In genomic region chr7:99979546-99980131, GRCm38 (mm10) we compare ENCODE assay signal across 8 mouse cellular contexts. TPM values are rescaled to one million over a fixed set of nuclear protein-coding genes. Genes with fewer than 3 reads are reported as not detected.
DNase-seq lines count a peak whose midpoint lies in the region; ATAC-seq and TF ChIP-seq lines count a peak whose summit lies in the region.

No protein-coding gene starts in this region.

- peaks cover 5% of the 10 kb centered on the region for H3K36me3 ChIP-seq in megakaryocyte, embryonic 14.5 days (replicated peaks; ENCODE audit: low read length)
- H3K36me3 ChIP-seq in forebrain, embryonic 14.5 days (ENCODE audit: control insufficient read depth, insufficient read depth, low read length), result no peaks in the 10 kb centered on the region
- H3K36me3 ChIP-seq in hindbrain, embryonic 11.5 days (ENCODE audit: control insufficient read depth, insufficient read depth, low read length), result no peaks in the 10 kb centered on the region
- no peaks in the 10 kb centered on the region for H3K36me3 ChIP-seq in limb, embryonic 14.5 days (ENCODE audit: control insufficient read depth, insufficient read depth, low read length)
- H3K36me3 ChIP-seq in midbrain, postnatal 0 days (ENCODE audit: insufficient read depth, low read length), result no peaks in the 10 kb centered on the region

- H3K27ac ChIP-seq in forebrain, embryonic 14.5 days (ENCODE audit: low read depth, low read length), result peak overlapping the region; percentile 96
- peak overlapping the region; percentile 93 for H3K27ac ChIP-seq in hindbrain, embryonic 11.5 days (ENCODE audit: low read depth, low read length)
- H3K27ac ChIP-seq in limb, embryonic 14.5 days (replicated peaks; ENCODE audit: low read depth, low read length), result peak overlapping the region; percentile 98
- H3K27ac ChIP-seq in midbrain, postnatal 0 days (ENCODE audit: low read depth, low read length), result peak overlapping the region; percentile 91

- peaks cover 45% of the 10 kb centered on the region for H3K4me1 ChIP-seq in megakaryocyte, embryonic 14.5 days
- peaks cover 10% of the 10 kb centered on the region for H3K4me1 ChIP-seq in forebrain, embryonic 14.5 days (ENCODE audit: control insufficient read depth, insufficient read depth, low read length)
- H3K4me1 ChIP-seq in hindbrain, embryonic 11.5 days (replicated peaks; ENCODE audit: control insufficient read depth, insufficient read depth, low read length), result 0 out of 2 replicates have a peak, but pooled peaks cover under 1% of the 10 kb centered on the region
- peaks cover 9% of the 10 kb centered on the region for H3K4me1 ChIP-seq in limb, embryonic 14.5 days (ENCODE audit: control insufficient read depth, insufficient read depth, low read length)
- peaks cover 6% of the 10 kb centered on the region; the same call in 1 of the 2 replicates for H3K4me1 ChIP-seq in midbrain, postnatal 0 days (ENCODE audit: insufficient read depth, low read length)

- no peak for ATAC-seq in megakaryocyte, adult 5-6 weeks (ENCODE audit: poor library complexity, severe bottlenecking)
- ATAC-seq in forebrain, embryonic 14.5 days, result peak; percentile 71
- peak; percentile 85 for ATAC-seq in hindbrain, embryonic 11.5 days (ENCODE audit: low FRiP score)
- peak; percentile 51 for ATAC-seq in limb, embryonic 14.5 days (ENCODE audit: low FRiP score, low read depth)
- peak; percentile 60 for ATAC-seq in midbrain, postnatal 0 days (ENCODE audit: low FRiP score)

- peak overlapping the region; percentile 95 for H3K4me3 ChIP-seq in megakaryocyte, embryonic 14.5 days (replicated peaks)
- H3K4me3 ChIP-seq in forebrain, embryonic 14.5 days (ENCODE audit: low read depth, low read length), result peak overlapping the region; percentile 95
- H3K4me3 ChIP-seq in hindbrain, embryonic 11.5 days (ENCODE audit: low read depth, low read length), result peak overlapping the region; percentile 92
- H3K4me3 ChIP-seq in limb, embryonic 14.5 days (replicated peaks; ENCODE audit: low read length), result peak overlapping the region; percentile 95
- H3K4me3 ChIP-seq in midbrain, postnatal 0 days (ENCODE audit: low read depth, low read length), result peak overlapping the region; percentile 71

- 0% methylated on average over 37 of the region's 51 CpGs for WGBS in forebrain, embryonic 14.5 days
- WGBS in hindbrain, embryonic 11.5 days, result under 1% methylated on average over 36 of the region's 51 CpGs
- 3% methylated on average over 43 of the region's 51 CpGs for WGBS in limb, embryonic 14.5 days
- WGBS in midbrain, postnatal 0 days, result 3% methylated on average over 41 of the region's 51 CpGs

- H3K9me3 ChIP-seq in megakaryocyte, embryonic 14.5 days, result peaks cover 4% of the 10 kb centered on the region; the same call in 1 of the 2 replicates
- H3K9me3 ChIP-seq in forebrain, embryonic 14.5 days (replicated peaks; ENCODE audit: control insufficient read depth, low read length), result no peaks in the 10 kb centered on the region
- no peaks in the 10 kb centered on the region for H3K9me3 ChIP-seq in hindbrain, embryonic 11.5 days (ENCODE audit: control insufficient read depth, low read length)
- no peaks in the 10 kb centered on the region for H3K9me3 ChIP-seq in limb, embryonic 14.5 days (ENCODE audit: control insufficient read depth, low read length)
- H3K9me3 ChIP-seq in midbrain, postnatal 0 days (ENCODE audit: low read length), result no peaks in the 10 kb centered on the region

- peak overlapping the region; percentile 77 for H3K4me2 ChIP-seq in forebrain, embryonic 14.5 days (ENCODE audit: low read length)
- H3K4me2 ChIP-seq in hindbrain, embryonic 11.5 days (replicated peaks; ENCODE audit: low read depth, low read length), result peak overlapping the region; percentile 63
- peak overlapping the region; percentile 68 for H3K4me2 ChIP-seq in limb, embryonic 14.5 days (replicated peaks; ENCODE audit: low read depth, low read length, severe bottlenecking)
- H3K4me2 ChIP-seq in midbrain, postnatal 0 days (ENCODE audit: low read depth, low read length, poor library complexity, severe bottlenecking), result peak overlapping the region; percentile 63

- no peak for TF ChIP-seq POLR2A in brain, embryonic 14.5 days (IDR thresholded peaks at IDR 0.05; ENCODE audit: borderline replicate concordance, extremely low read depth, insufficient read depth, insufficient read length, poor library complexity, severe bottlenecking)
- TF ChIP-seq POLR2A in limb, embryonic 14.5 days (IDR thresholded peaks at IDR 0.05; ENCODE audit: borderline replicate concordance, extremely low read depth, insufficient read depth, insufficient read length), result 0 out of 2 replicates have a peak, but pooled peaks have one; percentile 23

- peaks cover 8% of the 10 kb centered on the region for H3K27me3 ChIP-seq in megakaryocyte, embryonic 14.5 days (replicated peaks)
- H3K27me3 ChIP-seq in forebrain, embryonic 14.5 days (replicated peaks; ENCODE audit: control insufficient read depth, insufficient read depth, low read length), result no peaks in the 10 kb centered on the region
- no peaks in the 10 kb centered on the region for H3K27me3 ChIP-seq in hindbrain, embryonic 11.5 days (ENCODE audit: control insufficient read depth, insufficient read depth, low read length)
- H3K27me3 ChIP-seq in limb, embryonic 14.5 days (ENCODE audit: control insufficient read depth, insufficient read depth, low read length), result no peaks in the 10 kb centered on the region
- H3K27me3 ChIP-seq in midbrain, postnatal 0 days (ENCODE audit: insufficient read depth, low read length), result no peaks in the 10 kb centered on the region

- H3K9ac ChIP-seq in forebrain, embryonic 14.5 days (ENCODE audit: low read length), result peak overlapping the region; percentile 95
- H3K9ac ChIP-seq in hindbrain, embryonic 11.5 days (ENCODE audit: low read depth, low read length), result peak overlapping the region; percentile 91
- peak overlapping the region; percentile 97 for H3K9ac ChIP-seq in limb, embryonic 14.5 days (ENCODE audit: low read depth, low read length, severe bottlenecking)
- H3K9ac ChIP-seq in midbrain, postnatal 0 days (replicated peaks; ENCODE audit: low read length, poor library complexity, severe bottlenecking), result peak overlapping the region; percentile 94

- DNase-seq in brain, embryonic 14.5 days (ENCODE audit: low read depth), result peak; percentile 72
- peak; percentile 46 for DNase-seq in forebrain, embryonic 14.5 days (ENCODE audit: low spot score)
- DNase-seq in hindbrain, embryonic 11.5 days (ENCODE audit: low spot score), result peak; percentile 71
- DNase-seq in limb, embryonic 14.5 days (ENCODE audit: low spot score), result peak; percentile 17
- peak; percentile 30 for DNase-seq in midbrain, postnatal 0 days (ENCODE audit: low spot score)
- peak; percentile 29 to 37 for DNase-seq in thymus, postnatal 10 days (ENCODE audit: low spot score in 2 of 2)

- TF ChIP-seq CTCF in brain, embryonic 14.5 days (IDR thresholded peaks at IDR 0.05; ENCODE audit: borderline replicate concordance, extremely low read depth, insufficient read depth, insufficient read length), result no peak
- no peak for TF ChIP-seq CTCF in midbrain, postnatal 0 days (IDR thresholded peaks at IDR 0.05)

RNA-seq across cellular contexts. Expression of gene Rnf169, which starts 0.6 kb away (rescaled TPM):
- polyA plus RNA-seq in megakaryocyte, embryonic 14.5 days (2012; ENCODE audit: insufficient read depth, low replicate concordance), result 0.82 and 0.87 TPM in 2 replicates
- total RNA-seq in megakaryocyte, adult 5-6 weeks (2015), result 13.2 and 13.7 TPM in 2 replicates
- total RNA-seq in megakaryocyte, adult 5-6 weeks (2017), result 19.5 and 22.0 TPM in 2 replicates
- 6.8 and 10.1 TPM in 2 replicates for polyA plus RNA-seq in brain, embryonic 14.5 days (2012; rRNA removed)
- polyA plus RNA-seq in forebrain, embryonic 14.5 days (2014; fragmentation: Nextera tagmentation; extraction: Ambion mirVana), result 3.6 and 4.9 TPM in 2 replicates
- polyA plus RNA-seq in hindbrain, embryonic 11.5 days (2014; fragmentation: Nextera tagmentation; extraction: Ambion mirVana), result 6.9 and 8.4 TPM in 2 replicates
- 9.7 and 10.5 TPM in 2 replicates for polyA plus RNA-seq in limb, embryonic 14.5 days (2012; rRNA removed)
- polyA plus RNA-seq in limb, embryonic 14.5 days (2014; fragmentation: Nextera tagmentation; extraction: Ambion mirVana), result 7.3 and 9.6 TPM in 2 replicates
- total RNA-seq in midbrain, postnatal 0 days (2014; rRNA removed), result 17.1 and 18.8 TPM in 2 replicates
- 3.1 and 3.6 TPM in 2 replicates for polyA plus RNA-seq in midbrain, postnatal 0 days (2015; fragmentation: Nextera tagmentation; extraction: Ambion mirVana)

RNA-seq across cellular contexts. Expression of gene Chrdl2, which starts 26.3 kb away (rescaled TPM):
- polyA plus RNA-seq in megakaryocyte, embryonic 14.5 days (2012; ENCODE audit: insufficient read depth, low replicate concordance), result 0.15 TPM in 1 of 2 replicates, not detected in the other
- total RNA-seq in megakaryocyte, adult 5-6 weeks (2015), result not detected in 2 replicates
- not detected in 2 replicates for total RNA-seq in megakaryocyte, adult 5-6 weeks (2017)
- polyA plus RNA-seq in brain, embryonic 14.5 days (2012; rRNA removed), result 0.13 and 0.21 TPM in 2 replicates
- polyA plus RNA-seq in forebrain, embryonic 14.5 days (2014; fragmentation: Nextera tagmentation; extraction: Ambion mirVana), result not detected in 2 replicates
- 0.32 TPM in 1 of 2 replicates, not detected in the other for polyA plus RNA-seq in hindbrain, embryonic 11.5 days (2014; fragmentation: Nextera tagmentation; extraction: Ambion mirVana)
- polyA plus RNA-seq in limb, embryonic 14.5 days (2012; rRNA removed), result 4.0 and 4.6 TPM in 2 replicates
- 2.1 and 2.6 TPM in 2 replicates for polyA plus RNA-seq in limb, embryonic 14.5 days (2014; fragmentation: Nextera tagmentation; extraction: Ambion mirVana)
- 1.7 TPM in 1 of 2 replicates, not detected in the other for total RNA-seq in midbrain, postnatal 0 days (2014; rRNA removed)
- polyA plus RNA-seq in midbrain, postnatal 0 days (2015; fragmentation: Nextera tagmentation; extraction: Ambion mirVana), result 0.21 and 0.23 TPM in 2 replicates

Comparison
In these comparisons a context has a peak if more than half of its experiments do, and no peak if none do; other contexts are left out.
1. DNase-seq: peak in every context shown above with its lines; median percentile 72 in brain, embryonic 14.5 days; 71 in hindbrain, embryonic 11.5 days; 46 in forebrain, embryonic 14.5 days; 33 in thymus, postnatal 10 days; 30 in midbrain, postnatal 0 days; 17 in limb, embryonic 14.5 days.